Mouse (Mus musculus) liver, postnatal 0 days (tissue): Measurements from ENCODE around the gene Hnrnpk. TPM values are rescaled to one million over a fixed set of nuclear protein-coding genes. Genes with fewer than 3 reads are reported as not detected.
"Not testable (repeated sequence)": the region's sequence is repeated elsewhere in the genome, so short reads cannot be mapped to it uniquely, and the experiment has no call there.

Experiments
- ATAC-seq: fragments of 200-750 bp; cut with Nextera tagmentation; 2 replicates; pipeline ENCODE4 v1.8.0; 2017; ENCODE audit warnings: mild to moderate bottlenecking, moderate library complexity
- DNase-seq: peaks from one replicate; pipeline ENCODE4 v3.0.0-alpha.2; 2016
- H3K27ac ChIP-seq: fragments of 300-500 bp; sonication (generic); 2 replicates; pipeline ENCODE4 v1.5.1; 2014; ENCODE audit warnings: antibody characterized with exemption, moderate library complexity, mild to moderate bottlenecking, low read depth
- H3K27me3 ChIP-seq: fragments of 300-500 bp; sonication (generic); 2 replicates; pipeline ENCODE4 v1.6.1; 2014; ENCODE audit warnings: low read length, control low read depth, mixed read lengths; ENCODE audit not compliant: insufficient read depth
- H3K36me3 ChIP-seq: fragments of 300-500 bp; sonication (generic); replicated peaks from 2 replicates; pipeline ENCODE4 v1.6.1; 2014; ENCODE audit warnings: mild to moderate bottlenecking, control low read depth, low read length, moderate library complexity, mixed read lengths; ENCODE audit not compliant: insufficient read depth
- H3K4me1 ChIP-seq: fragments of 300-500 bp; sonication (generic); 2 replicates; pipeline ENCODE4 v1.6.1; 2014; ENCODE audit warnings: antibody characterized with exemption, mild to moderate bottlenecking, control low read depth; ENCODE audit not compliant: insufficient read depth
- H3K4me2 ChIP-seq: fragments of 300-500 bp; sonication (generic); 2 replicates; pipeline ENCODE4 v1.6.1; 2014; ENCODE audit warnings: low read depth, mild to moderate bottlenecking, low read length, moderate library complexity, mixed read lengths
- H3K4me3 ChIP-seq: fragments of 300-500 bp; sonication (generic); 2 replicates; pipeline ENCODE4 v1.5.1; 2014; ENCODE audit warnings: low read depth, low read length
- H3K9ac ChIP-seq: fragments of 300-500 bp; sonication (generic); replicated peaks from 2 replicates; pipeline ENCODE4 v1.6.1; 2014; ENCODE audit warnings: mild to moderate bottlenecking, moderate library complexity
- H3K9me3 ChIP-seq: fragments of 300-500 bp; sonication (generic); 2 replicates; pipeline ENCODE4 v1.6.1; 2016; ENCODE audit warnings: mild to moderate bottlenecking, control low read depth, low read length, mixed read lengths
- CTCF ChIP-seq: sonication (generic); IDR thresholded peaks from 2 replicates; pipeline ENCODE4 v1.5.1; 2016; ENCODE audit warnings: antibody characterized with exemption, low read depth
- EP300 ChIP-seq: IDR thresholded peaks from 2 replicates; pipeline ENCODE4 v1.6.1; 2016; ENCODE audit warnings: antibody characterized with exemption, low read depth, mild to moderate bottlenecking
- WGBS: fragments of 180-500 bp; shearing (Covaris S2); extraction: QIAGEN DNeasy Blood & Tissue Kit; methylation state at CpG from one replicate; pipeline ENCODE4 v1.1.7; 2014; ENCODE audit not compliant: insufficient replicate concordance; 5-methylcytosine and 5-hydroxymethylcytosine counted together
- polyA plus RNA-seq: library from polyadenylated mRNA; unstranded; fragments of >200 nt; fragmentation: Nextera tagmentation; extraction: Ambion mirVana; gene quantifications from 2 replicates; pipeline ENCODE4 v1.2.1, GENCODE M21; 2015

Hnrnpk gene
- 332 and 351 TPM in 2 replicates for polyA plus RNA-seq

DNA sequence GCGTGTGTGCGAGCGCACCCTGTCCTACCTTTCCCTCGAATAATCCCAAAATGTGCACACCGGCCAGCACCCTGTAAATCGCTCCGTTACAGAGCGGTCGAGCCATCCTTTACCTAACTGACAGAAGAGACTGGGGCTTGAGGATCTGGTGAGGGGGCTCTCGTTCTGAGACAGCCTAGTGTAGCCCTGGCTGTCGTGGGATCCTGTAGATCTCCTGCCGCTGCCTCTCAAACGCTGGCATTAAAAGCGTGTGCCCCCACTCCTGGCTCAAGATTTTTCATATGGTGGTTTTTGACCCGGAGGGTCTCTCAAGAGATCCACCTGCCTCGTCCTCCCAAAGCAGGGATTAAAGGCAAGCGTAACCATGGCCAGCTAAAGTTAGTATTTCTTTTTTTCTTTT is at the start of gene Hnrnpk:
Gene Hnrnpk, minus strand, starts transcription at position 101 of the 400 bp plus-strand sequence.
- not testable (repeated sequence) for H3K36me3 ChIP-seq, H3K9me3 ChIP-seq, H3K27me3 ChIP-seq, ATAC-seq, DNase-seq
- Histone ChIP-seq H3K27ac (peak within 1 kb of the TSS; percentile 99), H3K4me3 (peak within 1 kb of the TSS; percentile 88), H3K4me1 (peaks cover 15% of the 10 kb centered on the region), H3K9ac (peak within 1 kb of the TSS; percentile 97), H3K4me2 (peak within 1 kb of the TSS; percentile 73)
- 5% methylated on average over 15 of the region's 17 CpGs for WGBS

GRCm38 (mm10) chr13:58452246-58452645 is 49.1 kb upstream of the Hnrnpk start:
- TF ChIP-seq EP300 = no peak
- TF ChIP-seq CTCF = no peak
- no peak overlapping the region for H3K9ac ChIP-seq
- no peak overlapping the region for H3K27ac ChIP-seq
- no peaks in the 10 kb centered on the region for H3K36me3 ChIP-seq
- peak overlapping the region; percentile 71; the same call in 1 of the 2 replicates for H3K4me2 ChIP-seq
- H3K27me3 ChIP-seq = peaks cover 21% of the 10 kb centered on the region
- 54% methylated on average over 4 of the region's 4 CpGs for WGBS
- no peak overlapping the region for H3K4me3 ChIP-seq
- H3K4me1 ChIP-seq = peaks cover 3% of the 10 kb centered on the region; the same call in 1 of the 2 replicates
- no peaks in the 10 kb centered on the region for H3K9me3 ChIP-seq
- no peak for ATAC-seq
- DNase-seq = no peak

DNA sequence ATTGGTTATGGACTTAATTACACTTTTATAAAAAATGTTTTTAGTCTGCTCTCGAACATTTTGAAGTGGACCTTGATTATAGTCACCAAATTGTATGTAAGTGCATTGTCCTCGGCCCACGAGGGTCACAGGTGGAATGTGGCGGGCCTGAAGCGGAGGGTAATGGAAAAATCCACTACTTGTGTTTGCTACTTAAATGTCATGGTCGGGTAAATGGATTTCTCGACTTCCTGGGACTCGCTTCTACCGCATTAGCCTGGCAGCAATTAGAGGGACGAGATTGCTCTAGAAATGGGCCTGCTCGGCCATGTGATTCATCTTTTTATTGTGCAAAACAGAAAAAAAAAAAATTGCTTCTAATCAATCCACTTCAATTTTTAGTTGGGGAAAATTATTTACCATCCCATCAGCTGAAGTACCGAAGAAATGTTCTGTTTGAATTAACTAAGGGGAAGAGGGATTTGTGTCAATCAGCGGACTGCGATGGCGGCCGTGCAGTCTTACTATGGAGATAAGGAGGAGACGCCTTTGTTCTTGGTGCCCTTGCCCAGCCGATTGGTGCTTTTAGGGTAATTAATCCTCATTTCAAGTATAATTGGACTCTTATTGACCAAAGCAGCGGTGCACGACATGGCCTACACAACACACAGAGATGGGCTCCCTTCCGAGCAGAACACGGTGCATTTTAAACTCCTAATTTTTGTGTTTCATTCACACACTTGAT is 47.5 kb upstream of the Hnrnpk start:
- peaks cover 3% of the 10 kb centered on the region; the same call in 1 of the 2 replicates for H3K4me1 ChIP-seq
- WGBS = 79% methylated on average over 22 of the region's 22 CpGs
- no peak for DNase-seq
- no peaks in the 10 kb centered on the region for H3K9me3 ChIP-seq
- ATAC-seq = no peak
- no peak overlapping the region for H3K9ac ChIP-seq
- no peak overlapping the region for H3K4me3 ChIP-seq
- H3K27me3 ChIP-seq = peaks cover 18% of the 10 kb centered on the region
- no peak overlapping the region for H3K27ac ChIP-seq
- no peaks in the 10 kb centered on the region for H3K36me3 ChIP-seq
- TF ChIP-seq CTCF (no peak), EP300 (no peak)
- no peak overlapping the region for H3K4me2 ChIP-seq

GRCm38 (mm10) chr13:58446541-58446940 is 43.4 kb upstream of the Hnrnpk start:
- H3K4me1 ChIP-seq = no peaks in the 10 kb centered on the region
- no peak overlapping the region for H3K27ac ChIP-seq
- H3K4me2 ChIP-seq = no peak overlapping the region
- H3K27me3 ChIP-seq = peaks cover 2% of the 10 kb centered on the region
- no peaks in the 10 kb centered on the region for H3K9me3 ChIP-seq
- H3K9ac ChIP-seq = no peak overlapping the region
- no peaks in the 10 kb centered on the region for H3K36me3 ChIP-seq
- no peak overlapping the region for H3K4me3 ChIP-seq
- TF ChIP-seq EP300 (no peak), CTCF (no peak)
- 51% methylated on average over 2 of the region's 2 CpGs for WGBS
- DNase-seq = no peak
- ATAC-seq = no peak

GRCm38 (mm10) chr13:58443787-58444186 is 40.6 kb upstream of the Hnrnpk start:
- H3K27me3 ChIP-seq = no peaks in the 10 kb centered on the region; the same call in 1 of the 2 replicates
- no peak overlapping the region for H3K4me2 ChIP-seq
- H3K27ac ChIP-seq = no peak overlapping the region
- no peaks in the 10 kb centered on the region for H3K4me1 ChIP-seq
- TF ChIP-seq CTCF = no peak
- TF ChIP-seq EP300 = no peak
- no peaks in the 10 kb centered on the region for H3K36me3 ChIP-seq
- ATAC-seq (no peak; the same call in 1 of the 2 replicates), DNase-seq (peak; percentile 65)
- WGBS = 18% methylated on average over 7 of the region's 7 CpGs
- H3K9me3 ChIP-seq = no peaks in the 10 kb centered on the region
- no peak overlapping the region for H3K4me3 ChIP-seq
- H3K9ac ChIP-seq = no peak overlapping the region

DNA sequence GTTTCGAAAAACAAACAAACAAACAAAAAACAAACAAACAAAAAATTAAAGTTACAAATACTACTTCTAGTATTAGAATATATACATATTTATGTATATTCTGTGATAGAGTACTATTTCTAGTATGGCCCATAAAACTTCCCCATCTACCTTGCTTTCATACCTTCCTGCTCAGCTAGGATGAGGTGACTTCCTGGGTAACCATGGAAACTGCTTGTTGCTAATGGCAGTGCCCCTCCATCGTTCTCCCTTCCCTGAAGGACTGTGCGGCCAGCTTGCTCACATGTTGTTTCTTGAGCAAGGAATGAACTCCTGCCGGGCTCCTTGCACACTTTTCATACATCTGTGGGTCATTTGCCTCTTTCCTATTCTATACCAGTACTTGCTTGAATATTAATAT is 40.2 kb upstream of the Hnrnpk start:
- Histone ChIP-seq H3K27me3 (no peaks in the 10 kb centered on the region; the same call in 1 of the 2 replicates), H3K27ac (no peak overlapping the region)
- WGBS = 63% methylated on average over 4 of the region's 4 CpGs

More for the DNA sequence above, 40.2 kb upstream of the Hnrnpk start:
- TF ChIP-seq EP300 = no peak
- no peak for TF ChIP-seq CTCF
- no peak overlapping the region for H3K4me3 ChIP-seq
- DNase-seq (no peak), ATAC-seq (no peak)
- no peaks in the 10 kb centered on the region for H3K36me3 ChIP-seq
- no peak overlapping the region for H3K9ac ChIP-seq
- H3K4me1 ChIP-seq = no peaks in the 10 kb centered on the region
- H3K4me2 ChIP-seq = no peak overlapping the region
- H3K9me3 ChIP-seq = no peaks in the 10 kb centered on the region
